In genomic region chr13:8238871-8239270, GRCm38 (mm10) we compare ENCODE assay signal across 36 mouse cellular contexts. TPM values are rescaled to one million over a fixed set of nuclear protein-coding genes. Genes with fewer than 3 reads are reported as not detected.
"Had no signal": no experiment of that assay in that cellular context is flagged by ENCODE, and none has a peak within 500 bp of the region (broad histone marks: within the 10 kb centered on the region; RNA-seq: fewer than 3 reads in every experiment).

No protein-coding gene starts in this region.

- H3K4me3 ChIP-seq: limb, embryonic 10.5 days; limb, embryonic 12.5 days; limb, embryonic 13.5 days; limb, embryonic 15.5 days; liver, embryonic 12.5 days; liver, embryonic 13.5 days; liver, embryonic 15.5 days; lung, embryonic 15.5 days; megakaryocyte, embryonic 14.5 days; midbrain, embryonic 10.5 days; midbrain, embryonic 12.5 days; midbrain, embryonic 13.5 days; midbrain, embryonic 15.5 days; myocyte; neural tube, embryonic 12.5 days; neural tube, embryonic 13.5 days had no signal

- H3K9ac ChIP-seq: limb, embryonic 12.5 days; limb, embryonic 13.5 days; limb, embryonic 15.5 days; liver, embryonic 12.5 days; liver, embryonic 13.5 days; liver, embryonic 14.5 days; liver, embryonic 15.5 days; liver, postnatal 0 days; lung, embryonic 14.5 days; lung, embryonic 15.5 days; midbrain, embryonic 12.5 days; midbrain, embryonic 13.5 days; midbrain, embryonic 15.5 days; neural tube, embryonic 12.5 days; neural tube, embryonic 13.5 days had no signal

- DNase-seq: liver; liver, embryonic 13.5 days; liver, postnatal 0 days; lung, adult 18-20 months; lung, adult 2 months; lung, embryonic 14.5 days; lung, postnatal 10 days; lung, postnatal 14 days; lung, postnatal 36 days; lung, postnatal 4 days; midbrain, embryonic 14.5 days had no signal

- H3K27me3 ChIP-seq: limb, embryonic 12.5 days; limb, embryonic 13.5 days; limb, embryonic 15.5 days; liver, embryonic 12.5 days; liver, embryonic 13.5 days; liver, embryonic 15.5 days; lung, embryonic 15.5 days; megakaryocyte, embryonic 14.5 days; midbrain, embryonic 12.5 days; midbrain, embryonic 13.5 days; midbrain, embryonic 15.5 days; neural tube, embryonic 12.5 days; neural tube, embryonic 13.5 days had no signal

- H3K4me2 ChIP-seq: limb, embryonic 12.5 days; limb, embryonic 13.5 days; limb, embryonic 15.5 days; liver, embryonic 11.5 days; liver, embryonic 12.5 days; liver, embryonic 13.5 days; liver, embryonic 15.5 days; lung, embryonic 14.5 days; lung, embryonic 15.5 days; midbrain, embryonic 11.5 days; midbrain, embryonic 12.5 days; midbrain, embryonic 13.5 days; midbrain, embryonic 15.5 days; neural tube, embryonic 12.5 days; neural tube, embryonic 13.5 days had no signal

- ATAC-seq: liver, embryonic 12.5 days; liver, postnatal 0 days; lung, postnatal 0 days; midbrain, embryonic 13.5 days; midbrain, embryonic 15.5 days; midbrain, embryonic 16.5 days had no signal

- H3K27ac ChIP-seq: limb, embryonic 10.5 days; limb, embryonic 12.5 days; limb, embryonic 13.5 days; limb, embryonic 15.5 days; liver, embryonic 12.5 days; liver, embryonic 13.5 days; liver, embryonic 14.5 days; liver, embryonic 15.5 days; lung, embryonic 15.5 days; macrophage; midbrain, embryonic 10.5 days; midbrain, embryonic 12.5 days; midbrain, embryonic 13.5 days; midbrain, embryonic 15.5 days; neural tube, embryonic 12.5 days; neural tube, embryonic 13.5 days had no signal

- H3K9me3 ChIP-seq: limb, embryonic 10.5 days; limb, embryonic 12.5 days; limb, embryonic 13.5 days; limb, embryonic 15.5 days; liver, embryonic 12.5 days; liver, embryonic 13.5 days; liver, embryonic 15.5 days; lung, embryonic 15.5 days; megakaryocyte, embryonic 14.5 days; midbrain, embryonic 10.5 days; midbrain, embryonic 12.5 days; midbrain, embryonic 13.5 days; midbrain, embryonic 15.5 days; neural tube, embryonic 12.5 days; neural tube, embryonic 13.5 days had no signal

- H3K4me1 ChIP-seq: limb, embryonic 10.5 days; limb, embryonic 12.5 days; limb, embryonic 13.5 days; limb, embryonic 15.5 days; liver, embryonic 12.5 days; liver, embryonic 13.5 days; liver, embryonic 15.5 days; lung, embryonic 15.5 days; megakaryocyte, embryonic 14.5 days; midbrain, embryonic 10.5 days; midbrain, embryonic 12.5 days; midbrain, embryonic 13.5 days; midbrain, embryonic 15.5 days; neural tube, embryonic 12.5 days; neural tube, embryonic 13.5 days had no signal

- H3K36me3 ChIP-seq: limb, embryonic 10.5 days; limb, embryonic 12.5 days; limb, embryonic 13.5 days; limb, embryonic 15.5 days; liver, embryonic 12.5 days; liver, embryonic 13.5 days; liver, embryonic 15.5 days; lung, embryonic 15.5 days; midbrain, embryonic 10.5 days; midbrain, embryonic 12.5 days; midbrain, embryonic 13.5 days; midbrain, embryonic 15.5 days; neural tube, embryonic 12.5 days; neural tube, embryonic 13.5 days had no signal

RNA-seq across cellular contexts. Expression of gene Adarb2, which starts 36.2 kb away (rescaled TPM):
- total RNA-seq: megakaryocyte progenitor cell, adult 5-6 weeks; megakaryocyte-erythroid progenitor cell, adult 5-6 weeks; monocyte, adult 5-6 weeks had no signal
- polyA plus RNA-seq: liver, adult 2 months; lung, adult 2 months; lung, postnatal 0 days; macrophage; myocyte had no signal
